Mouse (Mus musculus): ENCODE measurements around the gene Myoz1.

- TF ChIP-seq CTCF (IDR thresholded peaks at IDR 0.05; ENCODE audit: borderline replicate concordance, extremely low read depth, insufficient read depth, insufficient read length) (no peak), POLR2A (IDR thresholded peaks at IDR 0.05; ENCODE audit: borderline replicate concordance, extremely low read depth, insufficient read depth, insufficient read length, poor library complexity, severe bottlenecking) (no peak)
These were observed 33.9 kb downstream of the Myoz1 start for GRCm38 (mm10) chr14:20622412-20622811.
